In genomic region chr16:55706502-55706901, GRCm38 (mm10) we compare ENCODE assay signal across 26 mouse cellular contexts.
A peak's percentile ranks its signal among the peaks of the same experiment; 100 is the strongest.
DNase-seq lines count a peak whose midpoint lies in the region; ATAC-seq lines count a peak whose summit lies in the region.
"Had no signal": no experiment of that assay in that cellular context is flagged by ENCODE, and none has a peak within 500 bp of the region (broad histone marks: within the 10 kb centered on the region; RNA-seq: fewer than 3 reads in every experiment).

No protein-coding gene starts in this region.

- H3K27ac ChIP-seq in heart, embryonic 10.5 days: no peak overlapping the region
- H3K27ac ChIP-seq in hindbrain, embryonic 11.5 days (ENCODE audit: low read depth, low read length): no peak overlapping the region
- no peak overlapping the region for H3K27ac ChIP-seq in hindbrain, embryonic 10.5 days
- H3K27ac ChIP-seq in midbrain, embryonic 14.5 days (replicated peaks; ENCODE audit: low read depth, low read length): no peak overlapping the region
- H3K27ac ChIP-seq in midbrain, embryonic 10.5 days (replicated peaks): no peak overlapping the region
- H3K27ac ChIP-seq: forebrain, embryonic 10.5 days; forebrain, embryonic 13.5 days; hindbrain, embryonic 13.5 days; intestine, embryonic 15.5 days had no signal

- H3K9ac ChIP-seq in hindbrain, embryonic 11.5 days (ENCODE audit: low read depth, low read length): no peak overlapping the region
- H3K9ac ChIP-seq in midbrain, embryonic 14.5 days (replicated peaks; ENCODE audit: low read length): no peak overlapping the region
- H3K9ac ChIP-seq: forebrain, embryonic 13.5 days; heart, embryonic 12.5 days; hindbrain, embryonic 13.5 days; intestine, embryonic 15.5 days had no signal

- H3K9me3 ChIP-seq in heart, embryonic 10.5 days: no peaks in the 10 kb centered on the region
- no peaks in the 10 kb centered on the region for H3K9me3 ChIP-seq in hindbrain, embryonic 11.5 days (ENCODE audit: control insufficient read depth, low read length)
- no peaks in the 10 kb centered on the region for H3K9me3 ChIP-seq in hindbrain, embryonic 10.5 days
- H3K9me3 ChIP-seq in midbrain, embryonic 14.5 days (ENCODE audit: control insufficient read depth, low read length): no peaks in the 10 kb centered on the region
- no peaks in the 10 kb centered on the region for H3K9me3 ChIP-seq in midbrain, embryonic 10.5 days (replicated peaks)
- H3K9me3 ChIP-seq: forebrain, embryonic 10.5 days; forebrain, embryonic 13.5 days; G1E; hindbrain, embryonic 13.5 days; intestine, embryonic 15.5 days had no signal

- H3K36me3 ChIP-seq in heart, embryonic 10.5 days: no peaks in the 10 kb centered on the region
- no peaks in the 10 kb centered on the region for H3K36me3 ChIP-seq in hindbrain, embryonic 11.5 days (ENCODE audit: control insufficient read depth, insufficient read depth, low read length)
- H3K36me3 ChIP-seq in hindbrain, embryonic 10.5 days: no peaks in the 10 kb centered on the region
- H3K36me3 ChIP-seq in midbrain, embryonic 14.5 days (ENCODE audit: control insufficient read depth, insufficient read depth, low read length): no peaks in the 10 kb centered on the region
- no peaks in the 10 kb centered on the region for H3K36me3 ChIP-seq in midbrain, embryonic 10.5 days
- H3K36me3 ChIP-seq: forebrain, embryonic 10.5 days; G1E; heart, embryonic 12.5 days; hindbrain, embryonic 13.5 days; intestine, embryonic 15.5 days had no signal

- peak; percentile 47; the same call in 1 of the 2 replicates for ATAC-seq in hindbrain, embryonic 11.5 days (ENCODE audit: low FRiP score)
- peak; percentile 40 for ATAC-seq in midbrain, embryonic 14.5 days (ENCODE audit: low FRiP score, low TSS enrichment)
- peak; percentile 13; the same call in 1 of the 2 replicates for ATAC-seq in neutrophil, adult 5-6 weeks (ENCODE audit: extremely low read depth, insufficient number of reproducible peaks, low FRiP score, poor library complexity, severe bottlenecking)
- ATAC-seq: forebrain, embryonic 13.5 days; forebrain, embryonic 16.5 days; hindbrain, embryonic 16.5 days; intestine, embryonic 15.5 days; Patski had no signal

- DNase-seq in heart, adult 11 months: peak; percentile 48
- DNase-seq in heart, embryonic 10.5 days (ENCODE audit: low spot score): no peak
- no peak for DNase-seq in hindbrain, embryonic 11.5 days (ENCODE audit: low spot score)
- DNase-seq in hindbrain, embryonic 10.5 days (ENCODE audit: low spot score): no peak
- no peak for DNase-seq in midbrain, embryonic 14.5 days
- no peak for DNase-seq in midbrain, embryonic 10.5 days (ENCODE audit: low spot score)
- DNase-seq: adrenal gland, postnatal 10 days; adrenal gland, postnatal 36 days; B cell, adult 2 months; cerebellum, adult 18-20 months; cerebellum, adult 9-11 months; cerebellum, postnatal 25 days; gastrocnemius, postnatal 10 days; gastrocnemius, postnatal 36 days; heart, postnatal 4 days had no signal

- no peaks in the 10 kb centered on the region for H3K27me3 ChIP-seq in heart, embryonic 10.5 days (ENCODE audit: insufficient read depth, poor library complexity, severe bottlenecking)
- no peaks in the 10 kb centered on the region for H3K27me3 ChIP-seq in hindbrain, embryonic 11.5 days (ENCODE audit: control insufficient read depth, insufficient read depth, low read length)
- H3K27me3 ChIP-seq in hindbrain, embryonic 10.5 days (ENCODE audit: insufficient read depth, poor library complexity, severe bottlenecking): no peaks in the 10 kb centered on the region
- no peaks in the 10 kb centered on the region for H3K27me3 ChIP-seq in midbrain, embryonic 14.5 days (ENCODE audit: control insufficient read depth, insufficient read depth, low read length)
- H3K27me3 ChIP-seq in midbrain, embryonic 10.5 days (ENCODE audit: low read depth, poor library complexity, severe bottlenecking): no peaks in the 10 kb centered on the region
- H3K27me3 ChIP-seq: CH12.LX; forebrain, embryonic 13.5 days; heart, embryonic 12.5 days; hindbrain, embryonic 13.5 days; intestine, embryonic 15.5 days; Patski had no signal

- H3K4me3 ChIP-seq in heart, embryonic 10.5 days: no peak overlapping the region
- H3K4me3 ChIP-seq in hindbrain, embryonic 11.5 days (ENCODE audit: low read depth, low read length): no peak overlapping the region
- no peak overlapping the region for H3K4me3 ChIP-seq in hindbrain, embryonic 10.5 days
- no peak overlapping the region for H3K4me3 ChIP-seq in midbrain, embryonic 14.5 days (replicated peaks; ENCODE audit: low read depth, low read length)
- H3K4me3 ChIP-seq in midbrain, embryonic 10.5 days: no peak overlapping the region
- H3K4me3 ChIP-seq: forebrain, embryonic 10.5 days; forebrain, embryonic 13.5 days; heart, embryonic 12.5 days; hindbrain, embryonic 13.5 days; intestine, embryonic 15.5 days had no signal

- H3K4me1 ChIP-seq in heart, embryonic 10.5 days: no peaks in the 10 kb centered on the region
- H3K4me1 ChIP-seq in hindbrain, embryonic 11.5 days (replicated peaks; ENCODE audit: control insufficient read depth, insufficient read depth, low read length): no peaks in the 10 kb centered on the region
- H3K4me1 ChIP-seq in hindbrain, embryonic 10.5 days (replicated peaks): no peaks in the 10 kb centered on the region
- H3K4me1 ChIP-seq in midbrain, embryonic 14.5 days (ENCODE audit: control insufficient read depth, insufficient read depth, low read length): no peaks in the 10 kb centered on the region
- H3K4me1 ChIP-seq in midbrain, embryonic 10.5 days: no peaks in the 10 kb centered on the region
- H3K4me1 ChIP-seq: forebrain, embryonic 10.5 days; forebrain, embryonic 13.5 days; heart, embryonic 12.5 days; hindbrain, embryonic 13.5 days; intestine, embryonic 15.5 days had no signal

- H3K4me2 ChIP-seq in hindbrain, embryonic 11.5 days (replicated peaks; ENCODE audit: low read depth, low read length): no peak overlapping the region
- H3K4me2 ChIP-seq in midbrain, embryonic 14.5 days (ENCODE audit: low read length): no peak overlapping the region
- H3K4me2 ChIP-seq: forebrain, embryonic 13.5 days; heart, embryonic 12.5 days; hindbrain, embryonic 13.5 days; intestine, embryonic 15.5 days had no signal
